Mouse (Mus musculus) heart, adult 2 months (tissue): ENCODE results near the gene Pcolce2.

Experiments used
- CTCF ChIP-seq: fragments of 200-600 bp; IDR thresholded peaks from 2 replicates; pipeline ENCODE4 v1.8.1; 2022; ENCODE audit warnings: antibody characterized with exemption, mild to moderate bottlenecking, moderate library complexity
- POLR2A ChIP-seq: fragments of 200-500 bp; IDR thresholded peaks from 2 replicates; pipeline ENCODE4 v1.6.1; 2011; ENCODE audit warnings: mild to moderate bottlenecking, low read depth, low read length, control low read depth; ENCODE audit not compliant: insufficient read depth

- TF ChIP-seq CTCF: no peak
- no peak for TF ChIP-seq POLR2A
These were observed 42.6 kb downstream of the Pcolce2 start for GRCm38 (mm10) chr9:95679966-95680365.
